Mouse (Mus musculus): ENCODE results near the gene Klrb1f. TPM values are rescaled to one million over a fixed set of nuclear protein-coding genes. Genes with fewer than 3 reads are reported as not detected.
"Not testable (repeated sequence)": the region's sequence is repeated elsewhere in the genome, so short reads cannot be mapped to it uniquely, and the experiment has no call there.

Klrb1f gene
- total and polyA plus RNA-seq, 3 experiments = 1.2 TPM; not detected in 2

DNA sequence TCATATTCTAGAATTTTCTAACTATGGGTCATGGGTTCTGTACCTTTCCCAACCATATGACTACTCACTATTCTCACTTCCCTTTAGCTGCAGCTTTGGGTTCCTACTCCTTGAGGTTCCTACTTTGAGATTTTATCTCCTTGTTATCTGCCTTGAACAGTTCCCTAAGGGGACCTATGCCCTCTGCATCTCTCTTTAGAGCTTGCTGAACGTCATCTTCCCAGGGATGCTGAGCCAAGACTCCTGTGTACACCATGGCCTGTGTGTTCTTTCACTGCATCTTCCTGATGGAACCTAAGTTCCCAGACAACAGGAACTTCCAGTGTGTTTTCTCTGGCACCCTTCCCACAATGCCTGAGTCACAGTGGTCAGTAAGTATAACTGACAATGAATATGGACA lies 52.2 kb downstream of the Klrb1f start:
- WGBS = 21% methylated on average over 1 of the region's 1 CpGs
- intact Hi-C loops (cut with DNase I) = loop anchor here (2.0 to 10.0 kb wide), 3 partner anchors 33 to 267 kb away; partner anchors contain the start of gene Clec2d
- Histone ChIP-seq H3K4me1 (ENCODE audit: control insufficient read depth, insufficient read depth, low read length) (peaks cover 6% of the 10 kb centered on the region), H3K27me3 (ENCODE audit: control insufficient read depth, insufficient read depth, low read length) (no peaks in the 10 kb centered on the region), H3K79me2 (replicated peaks; ENCODE audit: control insufficient read depth, insufficient read depth, low read length) (no peaks in the 10 kb centered on the region), H3K27ac (peak overlapping the region; percentile 80), H3K9ac (ENCODE audit: low read depth, low read length) (no peak overlapping the region), H3K36me3 (ENCODE audit: control insufficient read depth, insufficient read depth, low read length) (peaks cover 14% of the 10 kb centered on the region), H3K4me3 (no peak overlapping the region)
- peak; percentile 43 to 68 for DNase-seq
- TF ChIP-seq EP300 (IDR thresholded peaks at IDR 0.05; ENCODE audit: insufficient read depth, low read depth, low read length) (peak; percentile 77; the same call in 1 of the 2 replicates), POLR2A (IDR thresholded peaks at IDR 0.05; ENCODE audit: insufficient read depth, low read depth, low read length) (no peak), CTCF (IDR thresholded peaks at IDR 0.05) (no peak)

DNA sequence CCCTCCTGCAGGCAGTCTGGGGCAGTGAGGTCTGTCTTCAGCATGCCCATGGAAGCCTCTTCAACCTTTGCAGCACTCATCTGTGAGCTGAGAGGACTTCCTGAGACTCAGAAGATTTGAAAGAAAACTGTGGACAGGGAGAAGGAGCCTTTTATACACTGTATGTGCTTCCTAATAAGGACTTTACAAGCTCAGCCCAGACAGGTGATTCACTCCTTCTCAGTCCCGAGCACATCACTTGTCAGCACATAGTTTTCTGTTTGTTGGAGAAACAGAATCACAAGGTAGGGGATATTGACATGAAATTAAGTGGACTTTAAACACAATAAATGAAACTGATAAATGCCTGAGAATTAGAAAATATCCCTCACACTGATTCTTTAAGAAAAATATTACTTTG lies 55.1 kb downstream of the Klrb1f start, which contains the start of gene Clec2e:
TSS of gene Clec2e (minus strand) at position 120 of the 400 bp plus-strand sequence.
- H3K4me3 ChIP-seq; intact Hi-C loops (cut with DNase I); H3K9ac ChIP-seq (ENCODE audit: low read depth, low read length); H3K79me2 ChIP-seq (replicated peaks; ENCODE audit: control insufficient read depth, insufficient read depth, low read length); H3K27ac ChIP-seq; H3K27me3 ChIP-seq (ENCODE audit: control insufficient read depth, insufficient read depth, low read length); DNase-seq: not testable (repeated sequence)
- 59% methylated on average over 1 of the region's 1 CpGs for WGBS
- Histone ChIP-seq H3K36me3 (ENCODE audit: control insufficient read depth, insufficient read depth, low read length) (peaks cover 17% of the 10 kb centered on the region), H3K4me1 (ENCODE audit: control insufficient read depth, insufficient read depth, low read length) (peaks cover 10% of the 10 kb centered on the region)

DNA sequence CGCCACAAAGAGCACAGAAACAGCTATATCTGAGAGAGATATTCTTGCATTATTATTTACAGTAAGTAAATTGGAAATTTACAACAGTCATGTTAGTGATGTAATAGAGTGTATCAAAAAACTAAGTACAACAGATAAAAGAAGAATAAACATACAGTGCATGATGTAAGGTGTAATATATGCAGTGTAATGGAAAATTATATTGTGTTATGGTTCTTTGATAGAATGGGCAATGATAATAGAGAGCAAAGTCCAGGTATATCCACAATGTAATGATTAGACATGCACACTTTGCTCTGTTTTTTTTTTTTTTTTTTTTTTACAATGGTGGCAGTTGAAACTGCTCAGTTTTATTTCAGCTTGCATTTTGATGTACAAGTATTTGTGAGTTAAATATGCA lies 55.9 kb downstream of the Klrb1f start:
- intact Hi-C loops (cut with DNase I) = no loop called here
- Histone ChIP-seq H3K9ac (ENCODE audit: low read depth, low read length) (no peak overlapping the region), H3K27me3 (ENCODE audit: control insufficient read depth, insufficient read depth, low read length) (no peaks in the 10 kb centered on the region), H3K36me3 (ENCODE audit: control insufficient read depth, insufficient read depth, low read length) (peaks cover 17% of the 10 kb centered on the region), H3K4me3 (no peak overlapping the region), H3K27ac (no peak overlapping the region), H3K4me1 (ENCODE audit: control insufficient read depth, insufficient read depth, low read length) (peaks cover 10% of the 10 kb centered on the region), H3K79me2 (replicated peaks; ENCODE audit: control insufficient read depth, insufficient read depth, low read length) (no peaks in the 10 kb centered on the region)
- DNase-seq = no peak
- WGBS = 98% methylated on average over 1 of the region's 1 CpGs
- TF ChIP-seq EP300 (IDR thresholded peaks at IDR 0.05; ENCODE audit: insufficient read depth, low read depth, low read length) (no peak), CTCF (IDR thresholded peaks at IDR 0.05) (no peak)

- no peak overlapping the region for H3K9ac ChIP-seq (ENCODE audit: low read depth, low read length)
- no peaks in the 10 kb centered on the region for H3K79me2 ChIP-seq (replicated peaks; ENCODE audit: control insufficient read depth, insufficient read depth, low read length)
- H3K27me3 ChIP-seq (ENCODE audit: control insufficient read depth, insufficient read depth, low read length) = no peaks in the 10 kb centered on the region
- 54% methylated on average over 4 of the region's 4 CpGs for WGBS
- peak; percentile 40; the same call in 1 of the 2 replicates for TF ChIP-seq POLR2A (IDR thresholded peaks at IDR 0.05; ENCODE audit: insufficient read depth, low read depth, low read length)
- TF ChIP-seq CTCF (IDR thresholded peaks at IDR 0.05) = no peak
- DNase-seq = peak in 1 of 2 experiments; percentile 15
- peaks cover 12% of the 10 kb centered on the region for H3K36me3 ChIP-seq (ENCODE audit: control insufficient read depth, insufficient read depth, low read length)
- peak overlapping the region; percentile 78 for H3K27ac ChIP-seq
- H3K4me3 ChIP-seq = no peak overlapping the region
- H3K4me1 ChIP-seq (ENCODE audit: control insufficient read depth, insufficient read depth, low read length) = peaks cover 10% of the 10 kb centered on the region
- intact Hi-C loops (cut with DNase I) = no loop called here
Measured at GRCm38 (mm10) chr6:129102858-129103555, 57.3 kb downstream of the Klrb1f start.

Other genes starting within 250 kb of the Klrb1f start
- gene Gm44511, start 219.6 kb upstream of the Klrb1f start, total RNA-seq (2021) = not detected
- 0.86 TPM in 1 of 2 replicates, not detected in the other for gene Gm44511, start 219.6 kb upstream of the Klrb1f start, polyA plus RNA-seq (2012; rRNA removed)
- not detected for gene Klrb1b, start 219.6 kb upstream of the Klrb1f start, total RNA-seq (2021)
- gene Klrb1b, start 219.6 kb upstream of the Klrb1f start, polyA plus RNA-seq (2012; rRNA removed) = 0.41 TPM in 1 of 2 replicates, not detected in the other
- under 1 TPM in 1 of 2 experiments, not detected in 1; 0.14 TPM for gene Clec2i, start 158.3 kb upstream of the Klrb1f start, total RNA-seq (2021)
- gene Clec2i, start 158.3 kb upstream of the Klrb1f start, polyA plus RNA-seq (2012; rRNA removed) = 0.12 and 0.31 TPM in 2 replicates
- under 1 TPM in 1 of 2 experiments, not detected in 1; 0.47 TPM for gene BC035044, start 154.8 kb upstream of the Klrb1f start, total RNA-seq (2021)
- gene BC035044, start 154.8 kb upstream of the Klrb1f start, polyA plus RNA-seq (2012; rRNA removed) = 0.35 and 0.50 TPM in 2 replicates
- gene Clec2g, start 111.5 kb upstream of the Klrb1f start, total RNA-seq (2021) = 1 to 10 TPM; 1.5 to 2.9 TPM
- not detected in 2 replicates for gene Clec2g, start 111.5 kb upstream of the Klrb1f start, polyA plus RNA-seq (2012; rRNA removed)
- gene Clec2e, start 55.0 kb downstream of the Klrb1f start, total RNA-seq (2021) = under 1 TPM in 1 of 2 experiments, not detected in 1; 0.26 TPM
- gene Clec2e, start 55.0 kb downstream of the Klrb1f start, polyA plus RNA-seq (2012; rRNA removed) = 0.06 and 0.10 TPM in 2 replicates
- 10 to 100 TPM; 28.7 to 40.7 TPM for gene Clec2d, start 134.7 kb downstream of the Klrb1f start, total RNA-seq (2021)
- 32.4 and 47.0 TPM in 2 replicates for gene Clec2d, start 134.7 kb downstream of the Klrb1f start, polyA plus RNA-seq (2012; rRNA removed)
- gene Cd69, start 229.5 kb downstream of the Klrb1f start, total RNA-seq (2021) = under 1 TPM; 0.26 to 0.48 TPM
- gene Cd69, start 229.5 kb downstream of the Klrb1f start, polyA plus RNA-seq (2012; rRNA removed) = 0.20 and 0.49 TPM in 2 replicates